Mouse (Mus musculus) adrenal gland, adult 2 months (tissue): ENCODE data around the gene Tmem88b. TPM values are rescaled to one million over a fixed set of nuclear protein-coding genes. Genes with fewer than 3 reads are reported as not detected.
"Not testable (repeated sequence)": the region's sequence is repeated elsewhere in the genome, so short reads cannot be mapped to it uniquely, and the experiment has no call there.

Source experiments
- DNase-seq: peaks from one replicate; pipeline ENCODE4 v3.0.0; 2021
- polyA plus RNA-seq: library from polyadenylated mRNA; depleted of rRNA; stranded (reverse); fragments of >200 nt; gene quantifications from 2 replicates; pipeline ENCODE4 v1.2.3, GENCODE M21; 2012
- total RNA-seq, 2 experiments: library from RNA; stranded (reverse); gene quantifications; 2 replicates each; pipeline ENCODE4 v1.2.3; 2021

Tmem88b gene
- total and polyA plus RNA-seq, 3 experiments: 0.52 to 0.81 (median 0.62) TPM

- DNase-seq: peak; percentile 98
These were observed 24.9 kb downstream of the Tmem88b start, which contains the start of gene Atad3a for GRCm38 (mm10) chr4:155760613-155761355. Gene Atad3a, minus strand, starts transcription at chr4:155761093.

- DNase-seq: peak; percentile 45
These were observed 25.6 kb downstream of the Tmem88b start for GRCm38 (mm10) chr4:155759862-155760612.

- DNase-seq: no peak
These were observed 28.7 kb downstream of the Tmem88b start for GRCm38 (mm10) chr4:155757011-155757410.

- no peak for DNase-seq
These were observed 38.8 kb downstream of the Tmem88b start for GRCm38 (mm10) chr4:155746575-155747490.

GRCm38 (mm10) chr4:155746036-155746548 lies 39.6 kb downstream of the Tmem88b start:
- DNase-seq: no peak

GRCm38 (mm10) chr4:155745136-155745535 lies 40.5 kb downstream of the Tmem88b start:
- DNase-seq: no peak

- no peak for DNase-seq
These were observed 41.2 kb downstream of the Tmem88b start for GRCm38 (mm10) chr4:155744474-155744873.

GRCm38 (mm10) chr4:155742684-155743083 lies 43.0 kb downstream of the Tmem88b start:
- no peak for DNase-seq

GRCm38 (mm10) chr4:155740681-155741080 lies 45.0 kb downstream of the Tmem88b start:
- DNase-seq: not testable (repeated sequence)

GRCm38 (mm10) chr4:155739741-155740636 lies 45.7 kb downstream of the Tmem88b start:
- peak; percentile 27 for DNase-seq

- DNase-seq: no peak
These were observed 46.5 kb downstream of the Tmem88b start for GRCm38 (mm10) chr4:155739152-155739551.

GRCm38 (mm10) chr4:155738262-155738661 lies 47.4 kb downstream of the Tmem88b start:
- no peak for DNase-seq

- DNase-seq: no peak
These were observed 49.3 kb downstream of the Tmem88b start for GRCm38 (mm10) chr4:155736421-155736820.

GRCm38 (mm10) chr4:155735788-155736187 lies 49.9 kb downstream of the Tmem88b start:
- no peak for DNase-seq

- DNase-seq: peak; percentile 55
These were observed 50.5 kb downstream of the Tmem88b start for GRCm38 (mm10) chr4:155734951-155735702.

- peak; percentile 96 for DNase-seq
These were observed 51.2 kb downstream of the Tmem88b start, which contains the start of gene Tmem240 for GRCm38 (mm10) chr4:155734350-155734941. Gene Tmem240, plus strand, starts transcription at chr4:155734800.

GRCm38 (mm10) chr4:155733267-155733666 lies 52.4 kb downstream of the Tmem88b start:
- peak; percentile 47 for DNase-seq
